Mouse (Mus musculus) limb, embryonic 14.5 days (tissue): Measurements from ENCODE around the gene Ttyh2. TPM values are rescaled to one million over a fixed set of nuclear protein-coding genes. Genes with fewer than 3 reads are reported as not detected.

Experiments used
- ATAC-seq: fragments of 200-750 bp; cut with Nextera tagmentation; 2 replicates; pipeline ENCODE4 v1.8.0; 2017; ENCODE audit warnings: low read depth, moderate number of reproducible peaks, moderate TSS enrichment; ENCODE audit not compliant: low FRiP score
- DNase-seq: peaks from one replicate; pipeline ENCODE4 v3.0.0-alpha.2; 2015; ENCODE audit warnings: low spot score
- H3K27ac ChIP-seq: fragments of 300-500 bp; sonication (generic); replicated peaks from 2 replicates; pipeline ENCODE4 v1.5.1; 2014; ENCODE audit warnings: low read depth, mild to moderate bottlenecking, low read length, moderate library complexity, mixed read lengths
- H3K27me3 ChIP-seq: fragments of 300-500 bp; sonication (generic); 2 replicates; pipeline ENCODE4 v1.6.1; 2014; ENCODE audit warnings: low read length, mixed read lengths; ENCODE audit not compliant: control insufficient read depth, insufficient read depth
- H3K36me3 ChIP-seq: fragments of 300-500 bp; sonication (generic); 2 replicates; pipeline ENCODE4 v1.6.1; 2014; ENCODE audit warnings: mild to moderate bottlenecking, low read length, moderate library complexity, mixed read lengths; ENCODE audit not compliant: control insufficient read depth, insufficient read depth
- H3K4me1 ChIP-seq: fragments of 300-500 bp; sonication (generic); 2 replicates; pipeline ENCODE4 v1.6.1; 2014; ENCODE audit warnings: antibody characterized with exemption, low read length, mixed read lengths; ENCODE audit not compliant: control insufficient read depth, insufficient read depth
- H3K4me2 ChIP-seq: fragments of 300-500 bp; sonication (generic); replicated peaks from 2 replicates; pipeline ENCODE4 v1.6.1; 2014; ENCODE audit warnings: low read depth, mild to moderate bottlenecking, low read length, moderate library complexity; ENCODE audit not compliant: severe bottlenecking
- H3K4me3 ChIP-seq: fragments of 300-500 bp; sonication (generic); replicated peaks from 2 replicates; pipeline ENCODE4 v1.5.1; 2014; ENCODE audit warnings: low read length
- H3K9ac ChIP-seq: fragments of 300-500 bp; sonication (generic); 2 replicates; pipeline ENCODE4 v1.6.1; 2014; ENCODE audit warnings: mild to moderate bottlenecking, low read depth, low read length, moderate library complexity; ENCODE audit not compliant: severe bottlenecking
- H3K9me3 ChIP-seq: fragments of 300-500 bp; sonication (generic); 2 replicates; pipeline ENCODE4 v1.6.1; 2016; ENCODE audit warnings: low read length; ENCODE audit not compliant: control insufficient read depth
- POLR2A ChIP-seq: fragments of 200-500 bp; IDR thresholded peaks from 2 replicates; pipeline ENCODE4 v1.8.0; 2012; ENCODE audit warnings: inconsistent platforms, mild to moderate bottlenecking, moderate library complexity, borderline replicate concordance; ENCODE audit not compliant: insufficient read depth, insufficient read length; ENCODE audit errors: extremely low read depth
- WGBS: fragments of 180-500 bp; shearing (Covaris S2); extraction: QIAGEN DNeasy Blood & Tissue Kit; methylation state at CpG from one replicate; pipeline ENCODE4 v1.1.7; 2014; 5-methylcytosine and 5-hydroxymethylcytosine counted together
- polyA plus RNA-seq, 2 experiments: library from polyadenylated mRNA; depleted of rRNA in 1 of 2; stranded (reverse) in 1 of 2; unstranded in 1 of 2; fragments of >200 nt; fragmentation: Nextera tagmentation in 1 of 2; extraction: Ambion mirVana in 1 of 2; gene quantifications; 2 replicates each; pipeline versions ENCODE4 v1.2.1 to v1.2.3; 2012 to 2014

The Ttyh2 gene
- polyA plus RNA-seq, 2 experiments = 16.9 to 25.9 TPM

GRCm38 (mm10) chr11:114741451-114741850, 66.2 kb downstream of the Ttyh2 start:
- Histone ChIP-seq H3K4me1 (no peaks in the 10 kb centered on the region), H3K27ac (no peak overlapping the region), H3K27me3 (no peaks in the 10 kb centered on the region), H3K9me3 (no peaks in the 10 kb centered on the region), H3K4me2 (no peak overlapping the region), H3K36me3 (no peaks in the 10 kb centered on the region), H3K4me3 (no peak overlapping the region), H3K9ac (no peak overlapping the region)
- ATAC-seq (no peak), DNase-seq (no peak)
- TF ChIP-seq POLR2A = no peak
- WGBS = 61% methylated on average over 6 of the region's 6 CpGs

GRCm38 (mm10) chr11:114745134-114745533, 69.9 kb downstream of the Ttyh2 start:
- ATAC-seq (peak; percentile 80), DNase-seq (peak; percentile 83)
- H3K36me3 ChIP-seq = no peaks in the 10 kb centered on the region
- no peaks in the 10 kb centered on the region for H3K27me3 ChIP-seq
- H3K4me3 ChIP-seq = no peak overlapping the region
- H3K4me1 ChIP-seq = no peaks in the 10 kb centered on the region
- no peak overlapping the region for H3K27ac ChIP-seq
- H3K9me3 ChIP-seq = no peaks in the 10 kb centered on the region
- WGBS = under 1% methylated on average over 11 of the region's 12 CpGs
- no peak for TF ChIP-seq POLR2A
- H3K4me2 ChIP-seq = 0 out of 2 replicates have a peak overlapping the region, but pooled peaks have one; percentile 20
- H3K9ac ChIP-seq = no peak overlapping the region

GRCm38 (mm10) chr11:114747564-114748138, 72.4 kb downstream of the Ttyh2 start:
- Histone ChIP-seq H3K9me3 (no peaks in the 10 kb centered on the region), H3K9ac (no peak overlapping the region), H3K4me2 (no peak overlapping the region), H3K4me1 (no peaks in the 10 kb centered on the region), H3K36me3 (no peaks in the 10 kb centered on the region), H3K4me3 (no peak overlapping the region), H3K27ac (no peak overlapping the region), H3K27me3 (no peaks in the 10 kb centered on the region)
- no peak for TF ChIP-seq POLR2A
- no peak for DNase-seq
- WGBS = 61% methylated on average over 12 of the region's 12 CpGs
- no peak for ATAC-seq

- ATAC-seq (peak; percentile 60; the same call in 1 of the 2 replicates), DNase-seq (peak; percentile 51)
- WGBS = 3% methylated on average over 39 of the region's 51 CpGs
- Histone ChIP-seq H3K9ac (0 out of 2 replicates have a peak within 1 kb of the TSS, but pooled peaks have one; percentile 2), H3K36me3 (no peaks in the 10 kb centered on the region), H3K4me3 (peak within 1 kb of the TSS; percentile 45), H3K4me2 (peak within 1 kb of the TSS; percentile 87), H3K27me3 (peaks cover 13% of the 10 kb centered on the region; the same call in 1 of the 2 replicates), H3K4me1 (no peaks in the 10 kb centered on the region), H3K27ac (no peak within 1 kb of the TSS), H3K9me3 (no peaks in the 10 kb centered on the region)
- TF ChIP-seq POLR2A = no peak
Observed at GRCm38 (mm10) chr11:114764820-114765818, 89.9 kb downstream of the Ttyh2 start, which contains the start of gene Kif19a. Gene Kif19a (plus strand): TSS chr11:114765388.

GRCm38 (mm10) chr11:114769911-114770310, 94.7 kb downstream of the Ttyh2 start:
- no peaks in the 10 kb centered on the region for H3K4me1 ChIP-seq
- no peak for TF ChIP-seq POLR2A
- 55% methylated on average over 6 of the region's 6 CpGs for whole genome bisulfite sequencing
- H3K9me3 ChIP-seq = no peaks in the 10 kb centered on the region
- H3K4me3 ChIP-seq = no peak overlapping the region
- H3K36me3 ChIP-seq = no peaks in the 10 kb centered on the region
- H3K27ac ChIP-seq = no peak overlapping the region
- DNase-seq (no peak), ATAC-seq (peak; percentile 19; the same call in 1 of the 2 replicates)
- H3K27me3 ChIP-seq = peaks cover 13% of the 10 kb centered on the region; the same call in 1 of the 2 replicates
- no peak overlapping the region for H3K4me2 ChIP-seq
- H3K9ac ChIP-seq = no peak overlapping the region

Other genes with a start within 250 kb of the Ttyh2 start
- gene Rpl38, start 6.9 kb upstream of the Ttyh2 start, polyA plus RNA-seq (2012; rRNA removed) = 1,565 and 2,419 TPM in 2 replicates
- 1,011 and 1,139 TPM in 2 replicates for gene Rpl38, start 6.9 kb upstream of the Ttyh2 start, polyA plus RNA-seq (2014; fragmentation: Nextera tagmentation; extraction: Ambion mirVana)
- gene Dnaic2, start 52.0 kb downstream of the Ttyh2 start, polyA plus RNA-seq (2012; rRNA removed) = 1.6 and 1.7 TPM in 2 replicates
- gene Dnaic2, start 52.0 kb downstream of the Ttyh2 start, polyA plus RNA-seq (2014; fragmentation: Nextera tagmentation; extraction: Ambion mirVana) = 0.55 and 0.86 TPM in 2 replicates
- gene Kif19a, start 90.0 kb downstream of the Ttyh2 start, polyA plus RNA-seq (2012; rRNA removed) = 0.93 and 1.1 TPM in 2 replicates
- gene Kif19a, start 90.0 kb downstream of the Ttyh2 start, polyA plus RNA-seq (2014; fragmentation: Nextera tagmentation; extraction: Ambion mirVana) = 0.17 and 0.39 TPM in 2 replicates
- 2.7 and 3.2 TPM in 2 replicates for gene Btbd17, start 120.5 kb downstream of the Ttyh2 start, polyA plus RNA-seq (2012; rRNA removed)
- gene Btbd17, start 120.5 kb downstream of the Ttyh2 start, polyA plus RNA-seq (2014; fragmentation: Nextera tagmentation; extraction: Ambion mirVana) = 1.00 and 1.4 TPM in 2 replicates
- 0.19 TPM in 1 of 2 replicates, not detected in the other for gene Gpr142, start 123.5 kb downstream of the Ttyh2 start, polyA plus RNA-seq (2012; rRNA removed)
- not detected in 2 replicates for gene Gpr142, start 123.5 kb downstream of the Ttyh2 start, polyA plus RNA-seq (2014; fragmentation: Nextera tagmentation; extraction: Ambion mirVana)
- 34.1 and 48.8 TPM in 2 replicates for gene Gprc5c, start 175.7 kb downstream of the Ttyh2 start, polyA plus RNA-seq (2012; rRNA removed)
- gene Gprc5c, start 175.7 kb downstream of the Ttyh2 start, polyA plus RNA-seq (2014; fragmentation: Nextera tagmentation; extraction: Ambion mirVana) = 35.5 and 42.3 TPM in 2 replicates
- gene Cd300a, start 214.6 kb downstream of the Ttyh2 start, polyA plus RNA-seq (2012; rRNA removed) = 2.2 and 3.1 TPM in 2 replicates
- gene Cd300a, start 214.6 kb downstream of the Ttyh2 start, polyA plus RNA-seq (2014; fragmentation: Nextera tagmentation; extraction: Ambion mirVana) = 1.2 and 1.5 TPM in 2 replicates